Mouse (Mus musculus): ENCODE data around the gene Garnl3. TPM values are rescaled to one million over a fixed set of nuclear protein-coding genes. Genes with fewer than 3 reads are reported as not detected.
A peak's percentile ranks its signal among the peaks of the same experiment; 100 is the strongest.

Gene Garnl3
- total RNA-seq, 1 experiment: 8.5 TPM

DNA sequence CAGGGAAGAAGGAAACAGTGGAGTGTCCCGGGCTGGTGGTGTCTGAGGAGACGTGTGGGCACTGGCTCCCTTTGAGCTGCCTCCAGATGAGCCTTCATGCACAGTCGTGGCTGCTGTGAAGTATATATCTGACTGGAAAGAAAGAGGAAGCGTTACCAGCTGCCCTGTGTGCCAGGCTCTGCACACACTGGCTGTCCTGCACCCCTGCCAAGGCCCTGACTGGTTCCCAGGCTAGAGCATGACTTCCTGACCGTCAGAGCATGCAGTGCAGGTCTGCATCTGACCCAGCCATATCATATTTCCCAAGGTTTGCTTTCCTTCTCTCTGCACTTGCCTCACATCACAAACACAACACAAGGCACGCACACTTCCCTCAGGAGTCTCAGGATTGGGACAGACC, 139.3 kb downstream of the Garnl3 start:
- TF ChIP-seq ZNF384 (IDR thresholded peaks at IDR 0.05; ENCODE audit: low read depth, low read length) (no peak), ZC3H11A (IDR thresholded peaks at IDR 0.05; ENCODE audit: borderline replicate concordance, low read depth, low read length) (no peak), HCFC1 (IDR thresholded peaks at IDR 0.05; ENCODE audit: borderline replicate concordance, insufficient read depth, low read length) (no peak), MAFK (IDR thresholded peaks at IDR 0.05; ENCODE audit: insufficient read depth, low read depth, low read length) (no peak), CHD2 (IDR thresholded peaks at IDR 0.05; ENCODE audit: low read depth, low read length) (no peak)
- no peaks in the 10 kb centered on the region for H3K9me3 ChIP-seq (ENCODE audit: control insufficient read depth, insufficient read depth, low read depth, low read length)
- no peak overlapping the region for H3K4me3 ChIP-seq (ENCODE audit: insufficient read depth in 1 of 2, low read depth in 1 of 2, low read length in 2 of 2, poor library complexity in 1 of 2, severe bottlenecking in 1 of 2)
- peaks cover 0 to 6% of the 10 kb centered on the region in 2 experiments; a peak in 1 of 4 replicates for H3K4me1 ChIP-seq (ENCODE audit: control insufficient read depth in 2 of 2, insufficient read depth in 2 of 2, low read length in 2 of 2, poor library complexity in 1 of 2)
- no peak overlapping the region for H3K27ac ChIP-seq (ENCODE audit: insufficient read depth, low read depth, low read length, poor library complexity, severe bottlenecking)
- no peak for DNase-seq (ENCODE audit: low read depth, low spot score)
- in situ Hi-C loops (cut with MboI; ENCODE audit: low sequenced_read_pairs in 2 of 2, unreplicated experiment in 2 of 2): no loop called here
- no peak overlapping the region for H3K9ac ChIP-seq (ENCODE audit: insufficient read depth, low read depth, low read length, poor library complexity, severe bottlenecking)
- no peaks in the 10 kb centered on the region for H3K36me3 ChIP-seq (ENCODE audit: control insufficient read depth, insufficient read depth, low read length, poor library complexity, severe bottlenecking)

DNA sequence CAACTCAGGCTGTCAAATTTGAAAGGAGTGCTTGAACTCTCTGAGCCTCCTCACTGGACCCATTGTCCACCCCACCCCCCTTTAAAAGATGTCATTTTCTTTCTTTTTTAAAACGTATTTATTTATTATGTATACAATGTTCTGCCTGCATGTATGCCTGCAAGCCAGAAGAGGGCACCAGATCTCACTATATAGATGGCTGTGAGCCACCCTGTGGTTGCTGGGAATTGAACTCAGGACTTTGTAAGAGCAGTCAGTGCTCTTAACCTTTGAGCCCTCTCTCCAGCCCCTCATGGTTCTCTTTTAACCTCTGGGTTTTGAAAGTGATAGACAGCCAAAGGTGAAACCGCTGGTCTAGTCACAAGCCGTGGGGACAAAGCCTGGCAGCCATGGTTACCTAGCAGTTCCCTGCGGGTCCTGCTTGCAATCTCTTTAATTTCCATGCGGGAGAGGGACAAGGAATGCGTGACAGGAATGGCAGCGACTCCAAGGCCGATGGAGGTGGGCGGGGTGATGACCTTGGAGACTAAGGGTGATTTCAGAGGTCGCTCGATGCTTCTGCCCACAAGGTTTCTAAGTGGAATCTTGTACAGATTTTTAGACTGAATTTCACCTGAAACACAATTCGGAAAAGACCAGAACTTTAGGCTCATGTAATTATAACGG, 141.2 kb downstream of the Garnl3 start:
- Histone ChIP-seq H3K9me3 (ENCODE audit: control insufficient read depth, insufficient read depth, low read depth, low read length) (no peaks in the 10 kb centered on the region), H3K27ac (ENCODE audit: insufficient read depth, low read depth, low read length, poor library complexity, severe bottlenecking) (no peak overlapping the region), H3K4me1 (ENCODE audit: control insufficient read depth in 2 of 2, insufficient read depth in 2 of 2, low read length in 2 of 2, poor library complexity in 1 of 2) (peaks cover under 1 to 14% of the 10 kb centered on the region in 2 experiments; a peak in 3 of 4 replicates), H3K4me3 (ENCODE audit: insufficient read depth in 1 of 2, low read depth in 1 of 2, low read length in 2 of 2, poor library complexity in 1 of 2, severe bottlenecking in 1 of 2) (no peak overlapping the region), H3K9ac (ENCODE audit: insufficient read depth, low read depth, low read length, poor library complexity, severe bottlenecking) (no peak overlapping the region), H3K36me3 (ENCODE audit: control insufficient read depth, insufficient read depth, low read length, poor library complexity, severe bottlenecking) (no peaks in the 10 kb centered on the region)
- no peak for DNase-seq (ENCODE audit: low read depth, low spot score)
- 0 out of 2 replicates have a peak, but pooled peaks have one; percentile 20 for TF ChIP-seq ZC3H11A (IDR thresholded peaks at IDR 0.05; ENCODE audit: borderline replicate concordance, low read depth, low read length)
- TF ChIP-seq HCFC1 (IDR thresholded peaks at IDR 0.05; ENCODE audit: borderline replicate concordance, insufficient read depth, low read length): no peak
- no peak for TF ChIP-seq ZNF384 (IDR thresholded peaks at IDR 0.05; ENCODE audit: low read depth, low read length)
- TF ChIP-seq MAFK (IDR thresholded peaks at IDR 0.05; ENCODE audit: insufficient read depth, low read depth, low read length): no peak
- in situ Hi-C loops (cut with MboI; ENCODE audit: low sequenced_read_pairs in 2 of 2, unreplicated experiment in 2 of 2): no loop called here

DNA sequence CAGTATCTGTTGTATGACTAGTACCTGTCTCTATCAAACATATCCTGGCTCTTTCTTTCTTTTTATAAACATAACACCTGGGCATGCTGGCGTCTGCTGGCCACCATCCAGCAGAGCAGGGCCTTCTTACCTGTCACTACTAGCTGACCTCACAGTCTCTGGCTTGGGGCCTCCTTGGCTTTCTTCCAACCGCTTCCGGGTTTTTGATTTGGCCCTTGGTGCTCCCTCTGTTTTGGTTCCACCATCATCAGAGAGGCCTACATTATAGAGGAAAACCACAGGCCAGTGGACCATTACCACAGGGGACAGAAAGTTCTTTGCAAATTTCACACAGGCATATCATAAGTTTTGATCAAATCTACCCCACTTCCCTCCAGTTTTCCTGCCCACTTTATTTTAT, 142.1 kb downstream of the Garnl3 start:
- no peaks in the 10 kb centered on the region for H3K36me3 ChIP-seq (ENCODE audit: control insufficient read depth, insufficient read depth, low read length, poor library complexity, severe bottlenecking)
- H3K27ac ChIP-seq (ENCODE audit: insufficient read depth, low read depth, low read length, poor library complexity, severe bottlenecking): no peak overlapping the region
- DNase-seq (ENCODE audit: low read depth, low spot score): no peak
- in situ Hi-C loops (cut with MboI; ENCODE audit: low sequenced_read_pairs in 2 of 2, unreplicated experiment in 2 of 2): no loop called here
- H3K9me3 ChIP-seq (ENCODE audit: control insufficient read depth, insufficient read depth, low read depth, low read length): no peaks in the 10 kb centered on the region
- no peak overlapping the region for H3K4me3 ChIP-seq (ENCODE audit: insufficient read depth in 1 of 2, low read depth in 1 of 2, low read length in 2 of 2, poor library complexity in 1 of 2, severe bottlenecking in 1 of 2)
- TF ChIP-seq CHD2 (IDR thresholded peaks at IDR 0.05; ENCODE audit: low read depth, low read length) (no peak), ZNF384 (IDR thresholded peaks at IDR 0.05; ENCODE audit: low read depth, low read length) (no peak), HCFC1 (IDR thresholded peaks at IDR 0.05; ENCODE audit: borderline replicate concordance, insufficient read depth, low read length) (no peak), ZC3H11A (IDR thresholded peaks at IDR 0.05; ENCODE audit: borderline replicate concordance, low read depth, low read length) (no peak), MAFK (IDR thresholded peaks at IDR 0.05; ENCODE audit: insufficient read depth, low read depth, low read length) (no peak)
- no peak overlapping the region for H3K9ac ChIP-seq (ENCODE audit: insufficient read depth, low read depth, low read length, poor library complexity, severe bottlenecking)
- H3K4me1 ChIP-seq (ENCODE audit: control insufficient read depth in 2 of 2, insufficient read depth in 2 of 2, low read length in 2 of 2, poor library complexity in 1 of 2): peaks cover 3 to 17% of the 10 kb centered on the region in 2 experiments; a peak in 3 of 4 replicates

DNA sequence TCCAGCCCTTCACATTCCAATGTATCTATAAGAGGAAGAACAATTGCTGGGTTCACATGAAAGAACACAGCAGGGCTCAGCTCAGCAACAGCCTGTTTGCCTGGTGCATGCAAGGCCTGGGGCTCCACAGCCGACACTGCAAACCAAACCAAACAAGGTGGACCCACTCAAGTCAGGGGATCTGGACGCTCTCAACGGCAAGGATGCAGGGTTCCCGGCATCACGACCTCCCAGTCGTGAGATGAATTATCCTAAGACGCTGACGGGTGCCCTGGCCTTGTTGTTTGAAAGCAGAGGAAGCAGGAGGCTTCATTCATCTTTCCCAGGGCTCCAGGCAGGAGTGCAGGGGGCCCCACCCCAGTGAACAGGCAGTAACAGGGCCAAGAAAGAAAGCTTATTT, 145.6 kb downstream of the Garnl3 start:
- H3K27ac ChIP-seq (ENCODE audit: insufficient read depth, low read depth, low read length, poor library complexity, severe bottlenecking): peak overlapping the region; percentile 54; the same call in 1 of the 2 replicates
- peaks cover 6 to 26% of the 10 kb centered on the region in 2 experiments for H3K4me1 ChIP-seq (ENCODE audit: control insufficient read depth in 2 of 2, insufficient read depth in 2 of 2, low read length in 2 of 2, poor library complexity in 1 of 2)
- peak overlapping the region; percentile 38; the same call in 1 of the 2 replicates for H3K9ac ChIP-seq (ENCODE audit: insufficient read depth, low read depth, low read length, poor library complexity, severe bottlenecking)
- H3K4me3 ChIP-seq (ENCODE audit: insufficient read depth in 1 of 2, low read depth in 1 of 2, low read length in 2 of 2, poor library complexity in 1 of 2, severe bottlenecking in 1 of 2): no peak overlapping the region
- in situ Hi-C loops (cut with MboI; ENCODE audit: low sequenced_read_pairs in 2 of 2, unreplicated experiment in 2 of 2): no loop called here
- TF ChIP-seq HCFC1 (IDR thresholded peaks at IDR 0.05; ENCODE audit: borderline replicate concordance, insufficient read depth, low read length): no peak
- no peak for TF ChIP-seq ZC3H11A (IDR thresholded peaks at IDR 0.05; ENCODE audit: borderline replicate concordance, low read depth, low read length)
- TF ChIP-seq ZNF384 (IDR thresholded peaks at IDR 0.05; ENCODE audit: low read depth, low read length): no peak
- no peak for TF ChIP-seq CHD2 (IDR thresholded peaks at IDR 0.05; ENCODE audit: low read depth, low read length)
- no peak for TF ChIP-seq MAFK (IDR thresholded peaks at IDR 0.05; ENCODE audit: insufficient read depth, low read depth, low read length)
- no peak for DNase-seq (ENCODE audit: low read depth, low spot score)
- H3K36me3 ChIP-seq (ENCODE audit: control insufficient read depth, insufficient read depth, low read length, poor library complexity, severe bottlenecking): no peaks in the 10 kb centered on the region
- H3K9me3 ChIP-seq (ENCODE audit: control insufficient read depth, insufficient read depth, low read depth, low read length): no peaks in the 10 kb centered on the region

Data from ES-E14 (cell line).